Mouse (Mus musculus) gastrocnemius, adult 2 months (tissue): ENCODE results near the gene Brd9. TPM values are rescaled to one million over a fixed set of nuclear protein-coding genes. Genes with fewer than 3 reads are reported as not detected.
"Not testable (repeated sequence)": the region's sequence is repeated elsewhere in the genome, so short reads cannot be mapped to it uniquely, and the experiment has no call there.

Experiments used
- DNase-seq: peaks from one replicate; pipeline ENCODE4 v3.0.0; 2022
- H3K27ac ChIP-seq: fragments of 200-600 bp; 2 replicates; pipeline ENCODE4 v1.8.1; 2022; ENCODE audit warnings: mild to moderate bottlenecking
- H3K4me3 ChIP-seq: fragments of 200-600 bp; 2 replicates; pipeline ENCODE4 v1.8.1; 2022; ENCODE audit warnings: mild to moderate bottlenecking, moderate library complexity
- CTCF ChIP-seq: fragments of 200-600 bp; IDR thresholded peaks from 2 replicates; pipeline ENCODE4 v1.8.1; 2022; ENCODE audit warnings: antibody characterized with exemption, mild to moderate bottlenecking, moderate library complexity
- intact Hi-C: fragments of 180-260 bp; cut with DNase I; formaldehyde crosslinking; loops from one replicate; pipeline ENCODE4 v1.15.1; 2025
- microRNA-seq: library from miRNA; unstranded; fragments of <30 nt; microRNA quantifications from one replicate; pipeline ENCODE4 v1.2.0, GENCODE M21; 2021
- total RNA-seq, 2 experiments: library from RNA; stranded (reverse); gene quantifications; 2 replicates each; pipeline ENCODE4 v1.2.3; 2021

Brd9 gene
- total RNA-seq, 2 experiments from 2014 or later: 7.8 to 12.9 TPM

GRCm38 (mm10) chr13:74001492-74001891, 63.9 kb downstream of the Brd9 start:
- intact Hi-C loops: no loop called here
- Histone ChIP-seq H3K27ac (no peak overlapping the region), H3K4me3 (no peak overlapping the region)
- DNase-seq: no peak
- no peak for TF ChIP-seq CTCF

- H3K4me3 ChIP-seq, H3K27ac ChIP-seq, DNase-seq, intact Hi-C loops: not testable (repeated sequence)
Measured at GRCm38 (mm10) chr13:74006881-74007280, 69.3 kb downstream of the Brd9 start.

GRCm38 (mm10) chr13:74008216-74008615, 70.6 kb downstream of the Brd9 start:
- H3K4me3 ChIP-seq: peak overlapping the region; percentile 85

GRCm38 (mm10) chr13:74008948-74009718, 71.5 kb downstream of the Brd9 start, which contains the start of gene Tppp:
Gene Tppp, plus strand, starts transcription at chr13:74009407.
- TF ChIP-seq CTCF: peak; percentile 2; the same call in 1 of the 2 replicates
- H3K27ac ChIP-seq: peak within 1 kb of the TSS; percentile 92
- intact Hi-C loops: loop anchor here (2.0 kb wide), 2 partner anchors 18 to 38 kb away; no protein-coding TSS in a partner anchor
- DNase-seq: peak; percentile 97
- H3K4me3 ChIP-seq: peak within 1 kb of the TSS; percentile 85

More at GRCm38 (mm10) chr13:74008216-74008615, 70.6 kb downstream of the Brd9 start:
- DNase-seq, H3K27ac ChIP-seq: not testable (repeated sequence)
- intact Hi-C loops: loop anchor here (2.0 kb wide), 2 partner anchors 19 to 37 kb away; no protein-coding TSS in a partner anchor

GRCm38 (mm10) chr13:74009791-74010614, 72.4 kb downstream of the Brd9 start:
- no peak for TF ChIP-seq CTCF
- peak overlapping the region; percentile 85 for H3K4me3 ChIP-seq
- peak; percentile 80 for DNase-seq
- peak overlapping the region; percentile 92 for H3K27ac ChIP-seq
- intact Hi-C loops: loop anchor here (2.0 kb wide), 2 partner anchors 17 to 39 kb away; no protein-coding TSS in a partner anchor

Small RNA genes within 50 kb of the gene (microRNA-seq; reads per million reads assigned to microRNA genes)
- not detected for gene Gm25197

Other genes starting within 250 kb of the Brd9 start
- not detected for gene Slc6a19, start 232.9 kb upstream of the Brd9 start, total RNA-seq
- gene Slc12a7, start 204.7 kb upstream of the Brd9 start, total RNA-seq: 1 to 10 TPM; 4.1 to 4.9 TPM
- 1 to 10 TPM; 1.0 to 1.1 TPM for gene Nkd2, start 90.2 kb upstream of the Brd9 start, total RNA-seq
- under 1 TPM in 1 of 2 experiments, not detected in 1; 0.25 TPM for gene Trip13, start within 50 bp of the Brd9 start, total RNA-seq
- not detected for gene Zdhhc11, start 26.0 kb downstream of the Brd9 start, total RNA-seq
- gene Tppp, start 71.6 kb downstream of the Brd9 start, total RNA-seq: 1 to 10 TPM; 4.7 to 8.6 TPM
- gene Cep72, start 124.5 kb downstream of the Brd9 start, total RNA-seq: under 1 TPM in 1 of 2 experiments, not detected in 1; 0.08 TPM
- gene Slc9a3, start 183.6 kb downstream of the Brd9 start, total RNA-seq: under 1 TPM; 0.08 to 0.14 TPM